Mouse (Mus musculus) olfactory bulb, adult 2 months (tissue): ENCODE measurements around the gene Parp14.

Source experiments
- CTCF ChIP-seq: fragments of 200-500 bp; IDR thresholded peaks from 2 replicates; pipeline ENCODE4 v1.5.1; 2012; ENCODE audit warnings: low read depth, mild to moderate bottlenecking, low read length, moderate library complexity; ENCODE audit not compliant: insufficient read depth
- POLR2A ChIP-seq: fragments of 200-500 bp; IDR thresholded peaks from 2 replicates; pipeline ENCODE4 v1.6.1; 2012; ENCODE audit warnings: mild to moderate bottlenecking, low read depth, low read length, moderate library complexity; ENCODE audit not compliant: insufficient read depth

DNA sequence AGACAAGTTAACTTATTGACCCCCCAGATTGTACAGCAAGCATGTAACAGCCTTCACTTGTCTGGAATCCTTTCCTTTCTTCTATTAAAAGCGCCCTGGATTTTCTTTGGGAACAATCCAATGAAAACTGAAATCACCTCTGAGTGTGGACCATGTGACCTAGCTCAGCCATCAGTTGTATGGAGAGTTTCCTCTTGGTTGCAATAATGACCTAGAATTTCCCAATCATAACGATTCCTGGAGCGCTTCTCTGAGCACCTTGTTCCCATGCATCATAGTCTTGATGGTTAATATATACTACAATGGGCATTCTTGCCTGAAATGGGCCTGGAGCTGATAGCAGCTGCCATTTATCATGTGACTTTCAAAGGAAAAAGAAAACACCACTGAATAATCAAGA is 29.2 kb upstream of the Parp14 start:
- TF ChIP-seq CTCF (no peak), POLR2A (no peak)
